Mouse (Mus musculus) CH12.LX (cell line): Measurements from ENCODE around the gene Fancd2. TPM values are rescaled to one million over a fixed set of nuclear protein-coding genes. Genes with fewer than 3 reads are reported as not detected.

Experiments used
- DNase-seq: peaks from one replicate; pipeline ENCODE4 v3.0.0-alpha.2; 2013; ENCODE audit errors: extremely low read depth
- H3K27ac ChIP-seq: 2 replicates; pipeline ENCODE4 v1.5.1; 2012; ENCODE audit warnings: low read depth, mild to moderate bottlenecking, control low read depth, moderate library complexity; ENCODE audit not compliant: insufficient read depth
- H3K27me3 ChIP-seq: replicated peaks from 2 replicates; pipeline ENCODE3; 2012; ENCODE audit warnings: inconsistent platforms
- H3K36me3 ChIP-seq, 2 experiments: replicated peaks in 1 of 2; 2 replicates each; pipeline versions ENCODE3 to v1.6.1; 2012; ENCODE audit warnings: inconsistent platforms in 1 of 2, low read length in 1 of 2, mild to moderate bottlenecking in 1 of 2, mixed read lengths in 1 of 2, moderate library complexity in 1 of 2; ENCODE audit not compliant: control insufficient read depth in 1 of 2, insufficient read depth in 1 of 2
- H3K4me1 ChIP-seq, 2 experiments: 2 replicates each; pipeline ENCODE4 v1.6.1; 2012; ENCODE audit warnings: inconsistent platforms in 1 of 2, moderate library complexity in 1 of 2; ENCODE audit not compliant: insufficient read depth in 2 of 2, control insufficient read depth in 1 of 2
- H3K4me2 ChIP-seq: 2 replicates; pipeline ENCODE4 v1.6.1; 2012; ENCODE audit warnings: low read depth, mild to moderate bottlenecking, control low read depth; ENCODE audit not compliant: poor library complexity, insufficient read depth, severe bottlenecking
- H3K4me3 ChIP-seq, 3 experiments: fragments of 150-350 bp in 1 of 3; sonication (generic) in 1 of 3; replicated peaks in 1 of 3; 2 replicates each; pipeline versions ENCODE3 to v1.5.1; 2011 to 2012; ENCODE audit warnings: low read depth in 2 of 3, low read length in 2 of 3, mild to moderate bottlenecking in 2 of 3, moderate library complexity in 2 of 3, control low read depth in 1 of 3, improper control_type of control experiment in 1 of 3, inconsistent platforms in 1 of 3, mixed read lengths in 1 of 3; ENCODE audit not compliant: poor library complexity in 1 of 3
- H3K79me2 ChIP-seq: replicated peaks from 2 replicates; pipeline ENCODE4 v1.6.1; 2012; ENCODE audit warnings: mild to moderate bottlenecking, moderate library complexity; ENCODE audit not compliant: control insufficient read depth, poor library complexity, insufficient read depth, severe bottlenecking; ENCODE audit errors: extremely low read depth
- H3K9ac ChIP-seq: 2 replicates; pipeline ENCODE4 v1.6.1; 2012; ENCODE audit warnings: low read depth, mild to moderate bottlenecking, control low read depth, moderate library complexity; ENCODE audit not compliant: insufficient read depth
- H3K9me3 ChIP-seq: replicated peaks from 2 replicates; pipeline ENCODE3; 2012; ENCODE audit warnings: low read length, inconsistent platforms, mixed read lengths
- CHD2 ChIP-seq: IDR thresholded peaks from 2 replicates; pipeline ENCODE4 v1.6.1; 2011; ENCODE audit warnings: low read length, improper control_type of control experiment
- E2F4 ChIP-seq: IDR thresholded peaks from 2 replicates; pipeline ENCODE4 v1.6.1; 2011; ENCODE audit warnings: low read depth, low read length, improper control_type of control experiment; ENCODE audit not compliant: insufficient replicate concordance
- ELF1 ChIP-seq: IDR thresholded peaks from 2 replicates; pipeline ENCODE4 v1.6.1; 2014; ENCODE audit warnings: low read depth, mild to moderate bottlenecking, inconsistent platforms, low read length, improper control_type of control experiment
- ETS1 ChIP-seq: conservative IDR thresholded peaks from 2 replicates; pipeline ENCODE4 v1.6.1; 2012; ENCODE audit warnings: low read depth, mild to moderate bottlenecking, inconsistent platforms, low read length, improper control_type of control experiment, moderate library complexity
- GABPA ChIP-seq: IDR thresholded peaks from 2 replicates; pipeline ENCODE4 v1.6.1; 2012; ENCODE audit warnings: low read depth, low read length, improper control_type of control experiment, inconsistent platforms; ENCODE audit not compliant: insufficient replicate concordance
- HCFC1 ChIP-seq: IDR thresholded peaks from 2 replicates; pipeline ENCODE4 v1.6.1; 2012; ENCODE audit warnings: low read depth, mild to moderate bottlenecking, inconsistent platforms, low read length, improper control_type of control experiment
- IRF4 ChIP-seq: IDR thresholded peaks from 2 replicates; pipeline ENCODE4 v1.6.1; 2014; ENCODE audit warnings: low read depth, mild to moderate bottlenecking, inconsistent platforms, low read length, improper control_type of control experiment
- KAT2A ChIP-seq: IDR thresholded peaks from 2 replicates; pipeline ENCODE4 v1.6.1; 2012; ENCODE audit warnings: low read length, improper control_type of control experiment, inconsistent platforms; ENCODE audit not compliant: insufficient replicate concordance
- MAX ChIP-seq: IDR thresholded peaks from 2 replicates; pipeline ENCODE4 v1.6.1; 2011; ENCODE audit warnings: low read length, improper control_type of control experiment
- MEF2A ChIP-seq: IDR thresholded peaks from 2 replicates; pipeline ENCODE4 v1.6.1; 2014; ENCODE audit warnings: low read depth, mild to moderate bottlenecking, inconsistent platforms, low read length, improper control_type of control experiment, borderline replicate concordance
- MXI1 ChIP-seq: IDR thresholded peaks from 2 replicates; pipeline ENCODE4 v1.6.1; 2011; ENCODE audit warnings: mild to moderate bottlenecking, low read depth, low read length, improper control_type of control experiment
- MYC ChIP-seq: IDR thresholded peaks from 2 replicates; pipeline ENCODE4 v1.6.1; 2011; ENCODE audit warnings: low read depth, mild to moderate bottlenecking, improper control_type of control experiment, low read length
- NELFE ChIP-seq: IDR thresholded peaks from 2 replicates; pipeline ENCODE4 v1.6.1; 2011; ENCODE audit warnings: low read depth, low read length, improper control_type of control experiment
- NRF1 ChIP-seq: IDR thresholded peaks from 2 replicates; pipeline ENCODE4 v1.6.1; 2014; ENCODE audit warnings: low read depth, mild to moderate bottlenecking, inconsistent platforms, low read length, improper control_type of control experiment, moderate library complexity
- PAX5 ChIP-seq: IDR thresholded peaks from 2 replicates; pipeline ENCODE4 v1.6.1; 2012; ENCODE audit warnings: low read length, inconsistent platforms, mixed read lengths
- POLR2A ChIP-seq: IDR thresholded peaks from 2 replicates; pipeline ENCODE4 v1.6.1; 2011; ENCODE audit warnings: low read depth, mild to moderate bottlenecking, improper control_type of control experiment, low read length
- POLR2AphosphoS2 ChIP-seq: IDR thresholded peaks from 2 replicates; pipeline ENCODE4 v1.6.1; 2011; ENCODE audit warnings: low read depth, low read length, improper control_type of control experiment
- RAD21 ChIP-seq: IDR thresholded peaks from 2 replicates; pipeline ENCODE4 v1.6.1; 2011; ENCODE audit warnings: low read depth, mild to moderate bottlenecking, low read length, improper control_type of control experiment, moderate library complexity
- SIN3A ChIP-seq: IDR thresholded peaks from 2 replicates; pipeline ENCODE4 v1.6.1; 2012; ENCODE audit warnings: low read length, improper control_type of control experiment, inconsistent platforms
- SMC3 ChIP-seq: IDR thresholded peaks from 2 replicates; pipeline ENCODE4 v1.6.1; 2011; ENCODE audit warnings: low read depth, low read length, improper control_type of control experiment
- TBP ChIP-seq: conservative IDR thresholded peaks from 2 replicates; pipeline ENCODE4 v1.6.1; 2011; ENCODE audit warnings: low read depth, low read length, improper control_type of control experiment
- TCF12 ChIP-seq: IDR thresholded peaks from 2 replicates; pipeline ENCODE4 v1.6.1; 2014; ENCODE audit warnings: low read depth, mild to moderate bottlenecking, inconsistent platforms, low read length, improper control_type of control experiment
- UBTF ChIP-seq: IDR thresholded peaks from 2 replicates; pipeline ENCODE4 v1.6.1; 2012; ENCODE audit warnings: low read depth, mild to moderate bottlenecking, inconsistent platforms, low read length, improper control_type of control experiment, moderate library complexity
- ZMIZ1 ChIP-seq: IDR thresholded peaks from 2 replicates; pipeline ENCODE4 v1.6.1; 2012; ENCODE audit warnings: low read depth, mild to moderate bottlenecking, inconsistent platforms, low read length, improper control_type of control experiment
- ZNF384 ChIP-seq: IDR thresholded peaks from 2 replicates; pipeline ENCODE4 v1.6.1; 2012; ENCODE audit warnings: low read depth, low read length, improper control_type of control experiment, inconsistent platforms
- dilution Hi-C: fragments of 300-500 bp; cut with MboI; formaldehyde crosslinking; loops from 2 replicates; pipeline ENCODE4 v1.14.3; 2020; ENCODE audit warnings: low sequenced_read_pairs; ENCODE audit not compliant: extremely low pct_unique_long_range_greater_than_20kb, extremely low pct_ligation_motif_present
- in situ Hi-C: fragments of 300-500 bp; cut with MboI; formaldehyde crosslinking; loops from 3 replicates; pipeline ENCODE4 v1.14.3; 2019; ENCODE audit warnings: low sequenced_read_pairs, low pct_ligation_motif_present, low pct_unique_long_range_greater_than_20kb, mixed read lengths
- polyA plus RNA-seq: library from polyadenylated mRNA; unstranded; fragments of >175 nt; gene quantifications from 2 replicates; pipeline ENCODE4 v1.2.1, GENCODE M21; 2012; ENCODE audit warnings: low read depth; ENCODE audit not compliant: insufficient read length
- total RNA-seq, 2 experiments: library from RNA; depleted of rRNA; stranded (reverse); fragments of 300-350 nt in 1 of 2; fragments of >200 nt in 1 of 2; gene quantifications; 2 replicates each; pipeline ENCODE4 v1.2.3; 2012 to 2014

Gene Fancd2
- total RNA-seq (2012; rRNA removed), result 25.5 and 26.3 TPM in 2 replicates
- total RNA-seq (2014; rRNA removed), result 32.7 and 37.3 TPM in 2 replicates
- 27.2 and 30.2 TPM in 2 replicates for polyA plus RNA-seq

DNA sequence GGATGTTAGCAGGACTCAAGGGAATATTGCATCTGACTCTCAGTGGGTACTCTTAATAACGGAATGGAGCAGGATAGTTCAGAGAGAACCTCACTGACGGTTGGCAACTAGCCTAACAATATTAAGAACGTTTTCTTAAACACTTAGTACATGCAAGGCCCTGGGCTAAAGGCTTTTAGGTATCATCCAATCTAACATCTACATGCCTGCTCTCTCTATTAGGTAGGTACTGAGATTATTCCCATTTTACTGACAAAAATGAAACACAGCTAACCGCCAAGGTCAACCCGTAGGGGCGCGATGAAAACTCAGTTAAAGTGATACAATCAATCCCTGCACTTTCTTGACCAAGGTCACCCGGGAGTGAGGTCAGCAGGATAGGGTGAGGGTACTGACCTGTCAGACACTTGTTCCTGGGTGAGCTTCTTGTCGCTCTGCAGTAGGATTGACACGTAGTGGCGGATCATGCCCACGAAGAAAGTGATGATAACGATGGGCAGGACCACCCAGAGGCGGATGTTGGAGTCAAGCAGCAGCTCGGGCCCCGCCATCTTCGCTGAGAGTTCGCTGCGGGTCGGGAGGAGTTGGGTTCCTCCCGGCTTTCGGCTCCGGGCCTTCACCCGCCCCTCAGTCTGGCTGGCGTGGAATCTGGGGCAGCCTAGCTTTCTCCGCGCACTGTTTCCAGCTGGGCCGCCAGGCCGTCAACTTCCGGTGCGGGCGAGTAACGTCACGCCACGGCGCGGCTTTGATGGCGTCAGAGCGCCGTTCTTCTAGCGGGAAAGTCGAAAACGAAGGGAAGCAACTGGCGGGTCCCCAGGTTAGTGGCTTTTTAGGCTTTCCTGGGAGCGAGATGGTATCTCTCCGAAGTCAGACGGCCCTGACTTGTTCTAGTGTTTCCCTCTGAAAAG, at the start of gene Fancd2, which contains the start of gene Emc3:
Gene Fancd2, plus strand, starts transcription at position 751 of the 908 bp plus-strand sequence.
Gene Emc3, minus strand, starts transcription at position 721 of the 908 bp plus-strand sequence.
- peak; percentile 89 for TF ChIP-seq MAX
- peak; percentile 80 for TF ChIP-seq TBP
- peak; percentile 80 for TF ChIP-seq MYC
- peak; percentile 98 for TF ChIP-seq E2F4
- peak; percentile 94 for TF ChIP-seq KAT2A
- peak; percentile 35; the same call in 1 of the 2 replicates for TF ChIP-seq ZNF384
- TF ChIP-seq MXI1, result peak; percentile 96
- TF ChIP-seq NELFE, result peak; percentile 80
- TF ChIP-seq HCFC1, result peak; percentile 93
- TF ChIP-seq SIN3A, result peak; percentile 100
- peak; percentile 82 for TF ChIP-seq MEF2A
- no peak for TF ChIP-seq UBTF
- TF ChIP-seq TCF12, result peak; percentile 87
- TF ChIP-seq ZMIZ1, result peak; percentile 48; the same call in 1 of the 2 replicates
- TF ChIP-seq NRF1, result peak; percentile 45
- TF ChIP-seq PAX5, result no peak
- peak; percentile 76; the same call in 1 of the 2 replicates for TF ChIP-seq IRF4
- TF ChIP-seq POLR2AphosphoS2, result peak; percentile 67; the same call in 1 of the 2 replicates
- peak; percentile 98 for TF ChIP-seq ELF1
- peak; percentile 82 for TF ChIP-seq GABPA
- TF ChIP-seq RAD21, result no peak
- no peak for TF ChIP-seq CHD2
- peak; percentile 88 for TF ChIP-seq POLR2A
- TF ChIP-seq SMC3, result no peak
- peak; percentile 63 for TF ChIP-seq ETS1
- H3K9me3 ChIP-seq, result no peaks in the 10 kb centered on the region
- H3K27ac ChIP-seq, result peak within 1 kb of the TSS; percentile 18; the same call in 1 of the 2 replicates
- peak within 1 kb of the TSS; percentile 85 for H3K4me2 ChIP-seq
- no peaks in the 10 kb centered on the region for H3K27me3 ChIP-seq
- H3K9ac ChIP-seq, result peak within 1 kb of the TSS; percentile 78
- peaks cover 18 to 46% of the 10 kb centered on the region in 2 experiments for H3K36me3 ChIP-seq
- DNase-seq, result peak; percentile 86
- in situ Hi-C loops, result no loop called here
- peaks cover 4 to 34% of the 10 kb centered on the region in 2 experiments for H3K4me1 ChIP-seq
- peak within 1 kb of the TSS; percentile 90 to 100 (median 95) for H3K4me3 ChIP-seq
- dilution Hi-C loops, result no loop called here
- peaks cover 51% of the 10 kb centered on the region for H3K79me2 ChIP-seq
